Mouse (Mus musculus) inflammation-experienced regulatory T-cells, adult 6 months (primary cell): ENCODE measurements around the gene Tubb5. TPM values are rescaled to one million over a fixed set of nuclear protein-coding genes. Genes with fewer than 3 reads are reported as not detected.
A peak's percentile ranks its signal among the peaks of the same experiment; 100 is the strongest.
"Not testable (repeated sequence)": the region's sequence is repeated elsewhere in the genome, so short reads cannot be mapped to it uniquely, and the experiment has no call there.

ENCODE experiments used
- ATAC-seq: one replicate; pipeline ENCODE4 v1.8.0; 2017
- polyA plus RNA-seq, 3 experiments: library from polyadenylated mRNA; unstranded; fragments of 100-300 nt; shearing (Covaris generic); gene quantifications; one replicate each; pipeline ENCODE4 v1.2.1; 2017

Gene Tubb5
- polyA plus RNA-seq, 3 experiments from 2014 or later, result 404 to 882 (median 514) TPM

DNA sequence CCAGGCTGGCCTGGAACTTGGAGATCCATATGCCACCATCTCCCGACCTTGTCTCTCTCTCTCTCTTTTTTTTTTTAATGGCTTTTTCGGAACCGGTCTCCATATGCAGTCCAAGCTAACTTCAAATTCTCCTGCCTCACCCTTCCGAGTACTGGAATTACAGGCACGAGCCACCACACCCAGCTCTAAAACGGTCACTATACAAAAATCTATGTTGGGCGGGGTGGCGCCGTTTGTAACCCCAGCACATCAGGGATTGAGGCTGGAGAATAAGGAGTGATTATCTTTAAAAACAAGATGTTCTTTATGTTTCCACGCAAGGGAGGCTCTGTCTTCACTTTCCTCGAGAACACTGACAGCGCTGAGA lies 22.7 kb upstream of the Tubb5 start:
- ATAC-seq, result no peak

DNA sequence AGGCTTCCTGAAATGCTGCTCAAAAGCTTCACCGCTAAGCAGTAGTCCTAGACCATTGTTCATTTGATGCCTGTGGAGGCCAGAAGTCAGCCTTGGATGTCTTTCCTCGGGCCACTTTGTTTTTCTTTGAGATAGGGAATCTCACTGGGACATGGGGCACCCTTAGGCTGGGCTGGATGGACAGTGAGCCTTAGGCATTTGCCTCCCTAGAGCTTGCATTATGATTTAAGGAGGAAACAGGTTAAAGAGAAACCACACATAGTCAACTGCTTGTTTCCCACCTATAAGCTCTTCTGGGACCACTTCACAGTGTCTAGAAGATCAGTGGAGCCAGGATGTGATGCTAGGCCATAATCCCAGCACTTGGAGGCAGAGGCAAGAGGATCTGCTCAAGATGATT lies 21.7 kb upstream of the Tubb5 start:
- ATAC-seq, result no peak

DNA sequence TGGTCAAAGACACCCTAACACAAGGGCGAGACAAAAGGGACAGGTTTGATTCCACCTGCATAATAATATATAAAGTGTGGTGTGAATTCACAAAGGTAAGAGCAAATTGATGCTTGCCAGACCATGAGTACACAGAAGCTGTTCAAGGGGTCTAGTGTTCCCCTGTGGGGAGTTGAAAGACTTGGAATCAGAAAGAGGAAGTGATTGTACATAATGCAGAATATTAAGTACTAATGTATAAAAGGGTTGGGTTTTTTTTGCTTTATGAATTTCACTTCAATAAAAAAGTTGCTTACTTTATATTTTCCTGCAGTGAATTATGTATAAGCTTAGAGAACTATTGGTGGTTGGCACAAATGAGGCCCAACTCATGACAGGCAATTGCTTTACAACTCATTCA lies 21.3 kb upstream of the Tubb5 start:
- ATAC-seq, result no peak

DNA sequence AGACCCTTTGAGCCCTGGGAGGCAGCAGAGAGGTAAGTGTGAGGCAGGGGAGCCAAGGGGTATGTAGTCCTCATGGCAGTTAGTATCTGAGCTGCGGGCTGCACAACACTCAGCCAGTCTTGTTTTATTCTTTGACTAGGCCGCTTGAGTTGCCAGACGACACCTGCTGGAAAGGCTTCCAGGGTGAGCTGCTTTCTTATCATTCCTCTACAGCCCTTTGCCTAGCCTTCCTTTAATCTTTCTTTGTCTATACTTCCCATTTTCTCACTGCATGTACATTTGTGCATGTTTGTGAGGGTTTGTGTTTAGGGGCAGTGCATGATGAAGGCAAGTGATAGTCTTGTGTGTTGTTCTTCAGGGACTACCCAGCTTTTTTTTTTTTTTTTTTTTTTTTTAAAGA lies 12.9 kb upstream of the Tubb5 start:
- no peak for ATAC-seq

DNA sequence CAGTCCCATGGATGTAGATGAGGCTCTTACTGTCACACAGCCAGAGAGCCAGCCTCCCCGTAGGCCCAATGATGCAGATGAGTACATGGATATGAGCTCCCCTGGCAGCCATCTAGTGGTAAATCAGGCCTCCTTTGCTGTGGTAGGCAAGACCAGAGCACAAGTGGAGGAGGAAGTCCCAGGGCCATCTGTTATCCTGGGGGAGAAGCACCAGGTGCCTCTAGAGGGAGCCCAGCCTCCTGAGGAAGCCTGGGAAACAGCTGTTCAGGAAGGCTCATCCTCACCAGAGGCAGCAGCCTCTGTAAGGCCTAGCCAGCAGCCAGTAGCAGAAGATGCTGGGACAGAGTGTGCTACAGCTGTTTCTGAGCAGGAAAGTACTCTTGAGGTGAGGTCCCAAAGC lies 10.0 kb upstream of the Tubb5 start:
- no peak for ATAC-seq

DNA sequence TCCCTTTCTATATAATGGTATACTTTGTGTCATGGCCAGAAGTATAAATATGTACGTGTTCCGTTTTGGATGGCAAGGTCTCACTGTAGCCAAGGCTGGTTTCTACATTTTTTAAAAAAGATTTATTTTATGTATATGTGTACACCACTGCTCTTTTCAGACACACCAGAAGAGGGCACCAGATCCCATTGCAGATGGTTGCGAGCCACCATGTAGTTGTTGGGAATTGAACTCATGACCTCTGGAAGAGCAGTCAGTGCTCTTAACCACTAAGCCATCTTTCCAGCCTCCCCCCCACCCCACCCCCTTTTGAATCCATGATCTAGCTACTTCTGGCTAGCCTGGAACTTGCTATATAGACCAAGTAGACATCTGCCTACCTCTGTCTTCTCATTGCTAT lies 5.4 kb upstream of the Tubb5 start:
- ATAC-seq, result no peak

DNA sequence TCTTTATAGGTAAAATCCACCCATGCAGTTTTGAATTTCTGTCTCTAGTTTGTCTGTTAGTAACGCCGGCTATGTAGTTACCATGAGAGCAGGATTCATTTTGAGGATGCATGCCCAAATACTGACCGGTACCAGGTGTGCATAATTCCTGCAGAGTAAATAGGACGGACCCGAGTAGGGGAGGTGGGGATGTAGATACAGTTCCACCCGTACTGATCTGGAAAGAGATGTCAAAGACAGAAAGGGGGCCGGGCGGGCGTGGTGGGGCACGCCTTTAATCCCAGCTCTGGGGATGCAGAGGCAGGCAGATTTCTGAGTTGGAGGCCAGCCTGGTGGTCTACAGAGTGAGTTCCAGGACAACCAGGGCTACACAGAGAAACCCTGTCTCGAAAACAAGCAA lies 3.9 kb upstream of the Tubb5 start:
- no peak for ATAC-seq

DNA sequence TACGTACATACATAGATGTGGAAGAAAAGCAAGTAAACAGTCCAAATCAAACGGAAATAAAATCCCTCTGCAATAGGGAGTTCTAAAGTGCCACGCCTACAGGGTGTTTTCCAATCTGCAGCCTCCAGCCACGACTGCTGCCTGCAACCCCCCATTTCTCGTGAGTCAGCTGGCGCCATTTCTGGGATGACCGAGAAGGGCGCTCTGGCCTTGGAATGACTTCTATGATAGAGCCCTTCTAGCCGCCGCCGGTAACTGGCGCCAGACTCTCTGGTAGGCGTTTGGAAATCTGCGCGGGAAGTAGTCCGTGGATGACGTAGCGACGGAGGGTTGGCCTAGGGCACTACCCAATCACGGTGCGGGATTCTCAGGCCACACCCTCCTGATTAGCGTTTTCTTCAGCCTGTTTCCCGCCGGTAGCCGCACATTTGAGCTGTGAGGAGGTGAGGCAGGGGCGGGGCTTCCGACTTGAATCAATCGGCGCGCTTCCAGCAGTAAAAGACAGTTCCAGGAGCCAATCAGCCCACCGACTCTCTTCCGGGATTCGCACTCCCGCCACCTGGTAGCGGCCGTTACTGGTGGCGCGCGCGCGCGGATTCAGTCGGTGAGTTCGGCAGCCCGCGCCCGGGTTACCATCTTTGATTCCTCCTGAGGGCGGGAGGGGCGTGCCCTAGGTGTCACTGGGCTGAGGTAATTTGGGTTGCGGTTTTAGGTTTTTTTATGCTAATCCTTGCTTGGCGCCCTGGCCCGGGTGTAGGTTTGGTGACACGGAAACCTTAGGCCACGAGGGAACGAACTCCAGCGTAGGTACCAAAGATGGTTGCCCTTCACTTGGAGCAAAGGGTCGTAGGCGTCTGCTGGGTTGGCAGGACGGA lies 3.2 kb upstream of the Tubb5 start, which contains the start of gene Mdc1:
Mdc1 (plus strand) TSS at position 440 of the 875 bp plus-strand sequence.
- ATAC-seq, result peak; percentile 85

DNA sequence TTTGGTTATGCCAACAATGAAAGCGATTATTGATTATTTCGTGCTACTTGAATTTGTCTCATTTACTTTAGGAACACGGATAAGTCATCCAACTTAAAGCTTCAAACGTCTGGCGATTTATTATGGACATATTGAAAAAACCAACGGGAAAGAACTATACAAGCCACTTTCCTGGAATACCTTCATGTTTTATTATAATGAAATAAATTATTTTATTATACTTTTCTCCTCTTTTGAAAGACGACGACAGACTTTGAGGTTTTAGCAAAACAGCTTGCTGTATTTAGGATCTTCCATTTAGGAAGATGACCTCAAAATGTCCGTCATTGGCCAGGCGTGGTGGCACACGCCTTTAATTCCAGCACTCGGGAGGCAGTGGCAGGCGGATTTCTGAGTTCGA lies 2.5 kb upstream of the Tubb5 start:
- no peak for ATAC-seq

DNA sequence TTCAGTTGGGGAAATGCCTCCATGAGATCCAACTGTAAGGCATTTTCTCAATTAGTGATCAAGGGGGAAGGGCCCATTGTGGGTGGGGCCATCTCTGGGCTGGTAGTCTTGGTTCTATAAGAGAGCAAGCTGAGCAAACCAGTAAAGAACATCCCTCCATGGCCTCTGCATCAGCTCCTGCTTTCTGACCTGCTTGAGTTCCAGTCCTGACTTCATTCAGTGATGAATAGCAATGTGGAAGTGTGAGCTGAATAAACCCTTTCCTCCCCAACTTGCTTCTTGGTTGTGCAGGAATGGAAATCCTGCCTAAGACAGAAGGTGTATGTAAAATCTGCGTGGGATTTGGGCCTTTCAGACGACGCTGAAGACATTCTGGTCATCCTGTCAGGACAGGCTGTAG lies 896 bp upstream of the Tubb5 start:
- not testable (repeated sequence) for ATAC-seq

DNA sequence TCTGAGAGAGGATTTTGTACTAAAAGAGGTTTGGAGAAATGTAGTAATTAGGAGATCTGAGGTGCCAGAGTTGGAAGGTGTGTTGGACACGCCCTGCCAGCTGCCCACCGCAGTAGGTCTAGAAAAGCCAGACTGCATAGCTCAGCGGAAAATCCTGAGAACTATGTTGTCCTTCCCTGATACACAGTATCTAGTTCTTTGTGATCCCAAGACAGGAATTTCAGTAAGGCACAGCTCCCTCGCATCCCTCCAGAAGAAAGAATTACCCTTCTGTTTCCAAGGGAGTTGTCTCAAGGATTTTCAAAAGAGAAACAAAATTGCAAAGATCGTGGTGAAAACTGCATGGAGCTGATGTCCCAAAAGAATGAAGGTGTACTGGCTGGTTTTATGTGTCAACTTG lies 464 bp upstream of the Tubb5 start:
- no peak for ATAC-seq

DNA sequence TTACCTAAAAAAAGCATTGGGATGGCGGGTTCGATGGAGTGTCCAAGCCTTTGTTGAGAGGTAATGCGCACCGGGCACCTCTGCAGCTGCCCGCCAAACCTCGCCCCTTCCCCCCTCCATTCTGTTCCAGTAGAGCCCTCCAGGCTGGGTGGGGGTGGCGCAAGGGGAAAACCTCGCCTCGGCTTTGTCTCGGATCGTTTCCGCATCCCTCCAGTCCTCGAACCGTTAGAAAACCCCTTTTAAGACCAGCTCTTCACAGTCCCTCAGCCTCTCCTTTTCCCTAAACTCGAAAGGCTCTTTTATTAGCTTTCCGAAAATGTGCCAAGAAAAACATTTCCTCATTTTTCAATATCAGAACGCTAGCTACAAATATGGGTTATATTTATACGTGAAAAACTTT lies 619 bp downstream of the Tubb5 start:
- no peak for ATAC-seq

DNA sequence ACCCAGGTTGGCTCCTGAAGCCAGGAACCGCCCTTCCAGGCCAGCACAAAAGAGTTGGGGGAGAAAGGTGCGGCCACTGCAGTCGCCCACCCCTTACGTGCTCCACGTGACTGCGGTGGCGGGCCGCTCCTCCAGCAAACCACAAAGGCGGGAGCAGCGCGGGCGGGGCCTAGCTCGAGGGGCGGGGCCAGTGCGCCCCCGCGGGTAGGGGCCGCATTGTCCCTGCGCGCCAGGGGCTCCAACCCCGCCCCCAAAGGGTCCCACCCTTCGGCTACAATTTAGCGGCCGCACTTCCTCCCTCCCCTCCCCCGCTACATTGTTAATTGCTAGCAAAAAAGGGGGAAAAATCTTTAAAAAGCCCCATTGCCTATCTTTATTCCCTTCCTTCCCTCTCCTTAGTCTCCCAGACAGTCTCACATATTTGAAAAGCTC lies 1.1 kb downstream of the Tubb5 start:
- ATAC-seq, result no peak

DNA sequence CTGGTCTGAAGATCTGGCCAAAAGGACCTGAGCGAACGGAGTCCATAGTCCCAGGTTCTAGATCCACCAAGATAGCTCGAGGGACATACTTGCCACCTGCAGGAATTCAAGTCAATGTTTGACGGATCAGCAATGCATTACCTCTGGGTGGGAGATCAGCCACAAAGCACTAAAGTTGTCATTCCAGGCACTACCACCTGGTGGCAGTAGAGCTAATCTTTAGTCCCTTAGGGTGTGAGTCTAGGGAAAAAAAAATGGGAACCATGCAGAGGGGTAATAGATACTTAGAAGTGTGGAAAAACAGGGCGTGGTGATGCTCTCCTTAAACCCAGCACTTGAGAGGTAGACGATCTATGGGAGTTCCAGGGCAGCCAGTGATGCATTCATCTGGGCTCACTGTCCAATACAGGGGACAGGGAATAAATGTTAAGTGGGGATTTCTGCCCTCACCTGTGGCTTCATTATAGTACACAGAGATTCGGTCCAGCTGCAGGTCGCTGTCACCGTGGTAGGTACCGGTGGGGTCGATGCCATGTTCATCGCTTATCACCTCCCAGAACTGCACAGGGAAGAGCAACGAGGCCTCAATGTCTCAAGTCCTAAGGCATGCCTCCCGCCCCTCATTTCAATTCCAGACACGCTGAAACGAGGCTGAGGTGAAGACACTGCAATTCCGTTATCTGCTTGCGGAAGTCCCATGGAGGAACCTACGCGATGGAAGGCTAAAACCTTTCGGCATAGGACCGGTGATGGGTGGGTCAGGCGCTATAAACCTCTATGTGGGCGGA lies 1.7 kb downstream of the Tubb5 start:
- no peak for ATAC-seq

DNA sequence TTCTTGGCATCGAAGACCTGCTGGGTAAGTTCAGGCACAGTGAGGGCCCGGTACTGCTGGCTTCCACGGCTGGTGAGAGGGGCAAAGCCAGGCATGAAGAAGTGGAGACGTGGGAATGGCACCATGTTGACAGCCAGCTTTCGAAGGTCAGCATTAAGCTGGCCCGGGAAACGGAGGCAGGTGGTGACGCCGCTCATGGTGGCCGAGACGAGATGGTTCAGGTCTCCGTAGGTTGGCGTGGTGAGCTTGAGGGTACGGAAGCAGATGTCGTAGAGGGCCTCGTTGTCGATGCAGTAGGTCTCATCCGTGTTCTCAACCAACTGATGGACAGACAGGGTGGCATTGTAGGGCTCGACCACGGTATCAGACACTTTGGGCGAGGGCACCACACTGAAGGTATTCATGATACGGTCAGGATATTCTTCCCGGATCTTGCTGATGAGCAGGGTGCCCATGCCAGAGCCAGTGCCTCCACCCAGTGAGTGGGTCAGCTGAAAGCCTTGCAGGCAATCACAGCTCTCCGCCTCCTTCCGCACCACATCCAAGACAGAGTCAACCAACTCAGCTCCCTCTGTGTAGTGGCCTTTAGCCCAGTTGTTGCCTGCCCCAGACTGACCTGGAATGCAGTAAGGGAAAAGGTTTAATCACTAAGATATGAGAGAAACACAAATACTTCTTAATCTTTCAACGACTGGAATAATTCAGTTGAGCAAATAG lies 2.5 kb downstream of the Tubb5 start:
- ATAC-seq, result no peak

DNA sequence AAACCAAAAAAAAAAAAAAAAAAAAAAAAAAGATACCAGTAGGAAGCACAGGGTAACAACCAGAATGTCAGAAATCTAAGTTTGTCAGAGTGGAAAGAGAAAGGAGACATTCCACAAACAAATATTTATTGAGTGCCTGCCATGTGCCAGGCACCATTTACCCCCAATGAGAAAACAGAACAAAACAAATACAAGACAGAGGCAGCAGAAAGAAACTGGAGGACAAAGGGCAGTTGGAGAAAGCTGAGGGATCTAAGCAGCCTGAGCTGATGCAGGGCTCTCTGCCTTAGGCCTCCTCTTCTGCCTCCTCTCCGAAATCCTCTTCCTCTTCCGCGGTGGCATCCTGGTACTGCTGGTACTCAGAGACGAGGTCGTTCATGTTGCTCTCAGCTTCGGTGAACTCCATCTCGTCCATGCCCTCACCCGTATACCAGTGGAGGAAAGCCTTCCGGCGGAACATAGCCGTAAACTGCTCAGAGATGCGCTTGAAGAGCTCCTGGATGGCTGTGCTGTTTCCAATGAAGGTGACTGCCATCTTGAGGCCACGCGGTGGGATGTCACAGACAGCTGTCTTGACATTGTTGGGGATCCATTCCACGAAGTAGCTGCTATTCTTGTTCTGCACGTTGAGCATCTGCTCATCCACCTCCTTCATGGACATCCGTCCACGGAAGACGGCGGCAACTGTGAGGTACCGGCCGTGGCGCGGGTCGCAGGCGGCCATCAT lies 3.2 kb downstream of the Tubb5 start:
- ATAC-seq, result no peak

DNA sequence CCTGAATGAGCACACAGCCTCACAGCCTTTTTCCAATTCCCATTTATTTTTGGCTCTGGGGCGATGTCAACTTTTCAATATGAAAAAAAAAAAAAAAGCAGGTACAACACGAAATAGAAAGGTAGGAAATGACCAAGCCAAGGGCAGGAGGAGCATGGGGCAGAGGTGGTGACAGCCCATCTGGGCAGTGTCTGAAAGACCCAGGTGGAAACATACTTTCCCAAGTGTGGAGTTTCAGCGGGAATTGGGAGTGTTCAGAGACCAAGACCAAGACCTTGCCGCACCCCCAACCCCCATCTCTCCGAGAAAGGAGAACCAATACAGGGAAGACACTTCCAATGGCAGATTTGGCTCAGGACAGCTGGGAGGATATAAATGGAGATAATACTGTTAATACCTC lies 4.2 kb downstream of the Tubb5 start:
- ATAC-seq, result no peak

DNA sequence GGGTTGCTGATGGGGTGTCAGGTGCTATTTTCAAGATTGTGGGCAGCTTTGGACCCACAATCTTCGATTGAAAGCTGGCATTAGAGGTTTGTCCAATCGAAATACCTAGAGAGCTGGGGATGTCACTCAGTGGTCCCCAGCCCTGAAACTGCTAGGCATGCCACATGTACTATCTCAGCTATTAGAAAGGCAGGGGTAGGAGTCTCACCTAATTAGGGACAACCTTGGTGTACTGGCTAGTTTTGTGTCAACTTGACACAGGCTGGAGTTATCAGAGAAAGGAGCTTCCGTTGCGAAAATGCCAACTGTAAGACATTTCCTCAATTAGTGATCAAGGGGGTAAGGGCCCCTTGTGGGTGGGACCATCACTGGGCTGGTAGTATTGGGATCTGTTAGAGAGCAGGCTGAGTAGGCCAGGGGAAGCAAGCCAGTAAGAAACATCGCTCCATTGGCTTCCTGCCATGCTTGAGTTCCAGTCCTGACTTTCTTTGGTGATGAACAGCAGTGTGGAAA lies 4.8 kb downstream of the Tubb5 start:
- no peak for ATAC-seq

DNA sequence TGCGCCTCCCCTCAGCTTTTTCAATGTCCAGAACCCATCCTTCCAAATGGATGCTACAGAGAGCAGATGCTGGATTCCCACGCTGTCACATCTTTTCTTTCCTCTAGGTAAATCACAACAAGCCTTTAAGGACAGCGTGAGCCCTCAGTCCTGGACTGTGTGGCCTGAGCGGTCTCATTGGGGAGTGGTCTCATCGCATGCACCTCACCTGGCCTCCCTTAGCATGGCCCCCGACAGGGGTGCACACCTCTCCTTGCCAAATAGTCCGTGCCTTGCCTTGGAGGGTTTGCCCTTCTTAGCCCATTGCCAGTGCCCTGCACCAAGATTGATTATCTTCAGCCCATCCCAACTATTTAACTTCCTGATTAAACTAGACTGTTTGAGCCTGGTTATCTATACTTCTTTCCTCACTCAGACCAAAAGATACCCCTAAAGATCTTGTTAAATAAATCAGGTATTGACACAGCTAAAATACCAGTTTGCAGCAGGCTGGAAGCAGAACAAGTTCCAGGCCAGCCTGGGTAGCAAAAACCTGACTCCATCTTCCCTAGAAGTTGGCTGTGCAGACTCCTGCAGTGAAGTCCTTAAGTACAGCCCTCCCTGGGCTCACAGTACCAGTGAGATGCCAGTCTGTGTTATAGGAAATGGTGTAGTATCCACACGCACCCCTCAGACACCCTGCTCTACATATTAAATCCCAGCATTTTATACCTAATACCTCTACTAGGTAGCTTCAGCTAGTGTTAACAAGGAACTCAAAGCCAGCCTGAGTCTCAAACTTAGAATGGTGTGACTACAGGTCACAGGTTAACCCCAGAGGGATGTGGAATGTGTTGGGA lies 5.5 kb downstream of the Tubb5 start:
- no peak for ATAC-seq

DNA sequence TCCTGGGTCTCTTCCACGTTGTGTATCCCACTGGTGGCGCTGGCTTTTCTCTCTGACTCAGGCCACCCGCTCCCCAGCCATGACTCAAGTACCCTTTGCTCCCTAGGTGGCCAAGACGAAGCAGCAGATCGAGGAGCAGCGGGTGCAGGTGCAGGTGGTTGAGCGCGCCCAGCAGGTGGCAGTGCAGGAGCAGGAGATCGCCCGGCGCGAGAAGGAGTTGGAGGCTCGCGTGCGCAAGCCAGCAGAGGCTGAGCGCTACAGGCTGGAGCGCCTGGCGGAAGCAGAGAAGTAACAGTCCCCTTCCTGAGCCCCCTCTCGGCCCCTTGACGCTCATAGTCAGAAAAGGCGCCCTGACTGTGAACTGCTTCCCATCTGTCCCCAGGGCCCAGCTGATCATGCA lies 8.4 kb downstream of the Tubb5 start:
- peak; percentile 92 for ATAC-seq

DNA sequence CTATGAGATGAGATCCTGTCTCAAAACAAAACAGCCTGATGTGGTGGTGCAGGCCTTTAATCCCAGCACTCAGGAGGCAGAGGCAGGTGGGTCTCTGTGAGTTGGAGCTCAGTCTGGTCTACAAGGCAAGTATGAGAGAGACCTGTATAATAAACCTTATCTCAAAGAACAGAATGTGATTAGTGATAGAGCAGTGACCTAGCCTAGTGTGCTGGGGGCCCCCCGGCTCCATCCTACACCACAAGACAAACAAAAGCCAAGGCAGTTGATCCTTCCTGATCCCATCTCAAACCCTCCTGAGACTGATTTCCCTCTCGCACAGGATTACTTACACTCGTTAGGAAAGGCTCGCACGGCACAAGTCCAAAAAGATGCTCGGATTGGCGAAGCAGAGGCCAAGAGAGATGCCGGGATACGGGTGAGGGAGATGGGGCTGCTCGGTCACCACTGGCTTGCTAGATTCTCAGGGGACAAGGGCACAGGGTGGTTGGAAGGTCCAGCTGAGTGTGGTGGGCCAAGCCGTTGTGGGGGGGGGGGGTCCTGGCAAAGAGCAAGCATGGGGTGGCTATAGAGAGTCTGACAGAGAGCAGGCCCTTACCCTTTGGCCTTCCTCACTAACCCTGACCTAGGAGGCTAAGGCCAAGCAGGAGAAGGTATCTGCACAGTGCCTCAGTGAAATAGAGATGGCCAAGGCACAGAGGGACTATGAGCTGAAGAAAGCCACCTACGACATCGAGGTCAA lies 12.8 kb downstream of the Tubb5 start:
- ATAC-seq, result no peak
